Mouse (Mus musculus) spleen, adult 12 weeks (tissue): ENCODE measurements around the gene Dph1.
"Not testable (repeated sequence)": the region's sequence is repeated elsewhere in the genome, so short reads cannot be mapped to it uniquely, and the experiment has no call there.

ENCODE experiments used
- DNase-seq: peaks from one replicate; pipeline ENCODE4 v3.0.0; 2022; ENCODE audit warnings: low spot score

The Dph1 gene

DNA sequence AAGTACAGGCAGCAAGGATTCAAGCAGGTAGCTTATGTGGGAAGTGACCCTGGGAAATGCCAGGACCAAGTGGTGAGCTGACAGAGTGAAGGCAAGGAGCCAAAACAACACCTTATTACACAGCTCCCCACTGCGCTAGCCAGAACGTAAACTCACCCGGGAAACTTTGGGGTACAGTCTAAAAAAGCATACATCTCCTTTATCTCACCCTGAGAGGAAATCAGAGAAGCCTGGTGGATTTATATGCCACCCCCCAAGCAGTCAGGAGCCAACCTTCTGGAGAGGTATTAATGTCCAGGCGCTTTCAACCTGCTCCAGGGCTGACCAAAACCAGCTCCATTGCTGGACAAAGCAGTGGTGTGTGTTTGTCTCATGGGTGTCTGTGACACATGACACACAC is 12.9 kb upstream of the Dph1 start:
- no peak for DNase-seq

DNA sequence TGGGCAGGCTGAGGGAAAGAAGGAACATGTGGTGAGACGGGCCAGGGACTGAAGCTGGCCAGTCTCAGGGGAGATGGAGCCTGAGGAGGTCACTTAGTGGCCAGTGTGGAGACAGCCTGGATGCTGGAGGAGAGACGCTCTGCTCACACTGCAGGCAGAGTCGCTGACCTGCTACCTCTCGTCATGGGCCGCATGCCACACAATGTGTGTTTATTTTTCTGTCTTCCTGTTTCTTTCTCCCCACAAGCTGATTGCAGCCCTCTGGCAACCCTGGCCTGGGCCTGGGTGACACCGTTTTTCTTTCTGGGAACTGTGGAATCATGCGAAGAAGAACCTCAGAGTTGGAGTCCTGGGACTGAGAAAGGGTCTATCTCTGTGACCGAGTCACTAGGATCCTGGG is 10.7 kb upstream of the Dph1 start:
- no peak for DNase-seq

DNA sequence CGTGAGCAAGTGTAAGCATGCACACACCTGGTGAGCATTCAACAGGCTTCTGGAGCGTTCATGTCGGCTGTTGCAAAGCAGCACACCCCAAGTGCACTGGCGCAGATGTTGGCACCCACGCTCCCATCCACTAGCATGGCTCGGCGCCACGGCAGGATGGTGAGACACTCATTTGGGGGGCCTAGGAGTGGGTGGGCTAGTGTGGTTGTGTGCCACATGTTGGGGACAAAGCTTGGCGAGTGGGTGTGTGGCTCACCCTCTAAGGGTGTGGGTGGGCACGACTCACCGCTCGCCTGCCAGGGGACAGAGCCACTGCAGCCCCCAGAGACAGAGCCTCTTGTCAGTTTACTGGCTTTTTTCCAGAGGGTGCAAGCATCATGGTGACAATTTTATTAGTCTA is 9.9 kb upstream of the Dph1 start:
- DNase-seq = no peak

DNA sequence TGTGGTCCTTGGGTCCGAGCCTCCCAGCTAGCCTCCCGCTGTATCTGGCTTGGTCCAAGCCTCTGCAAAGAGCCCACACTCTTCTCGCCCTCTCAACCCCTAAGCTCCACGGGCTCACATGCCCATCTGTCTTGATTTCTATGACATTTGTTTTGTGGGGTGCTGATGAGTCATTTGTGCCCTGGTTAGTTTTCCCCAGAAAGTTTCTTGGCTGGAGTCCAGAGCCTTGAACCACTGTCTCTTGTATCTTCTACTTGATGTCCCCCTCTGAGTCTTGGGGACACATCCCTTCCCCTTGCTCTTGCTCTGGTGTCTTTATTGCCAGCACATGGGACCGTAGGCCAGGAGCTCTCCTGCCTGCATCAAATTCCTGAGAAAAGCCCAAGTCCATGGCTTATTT is 8.9 kb upstream of the Dph1 start:
- no peak for DNase-seq

DNA sequence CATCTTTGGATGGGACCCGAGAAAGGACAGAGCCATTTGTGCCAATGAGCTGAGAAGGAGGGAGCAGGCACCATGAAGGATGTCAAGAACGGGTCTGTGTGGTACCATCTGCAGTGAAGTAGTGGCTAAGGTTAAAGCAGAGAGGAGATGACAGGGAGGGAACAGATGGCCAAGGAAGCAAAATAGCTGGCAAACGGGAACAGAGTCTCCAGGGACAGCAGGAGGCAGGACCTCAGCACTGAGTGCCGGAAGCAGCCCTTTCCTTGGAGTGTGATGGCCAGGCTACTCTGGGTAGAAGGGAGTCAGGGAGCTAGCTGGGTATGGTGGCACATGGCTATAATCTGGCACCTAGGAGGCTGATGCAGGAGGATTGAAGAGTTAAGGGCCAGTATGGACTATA is 7.8 kb upstream of the Dph1 start:
- no peak for DNase-seq

DNA sequence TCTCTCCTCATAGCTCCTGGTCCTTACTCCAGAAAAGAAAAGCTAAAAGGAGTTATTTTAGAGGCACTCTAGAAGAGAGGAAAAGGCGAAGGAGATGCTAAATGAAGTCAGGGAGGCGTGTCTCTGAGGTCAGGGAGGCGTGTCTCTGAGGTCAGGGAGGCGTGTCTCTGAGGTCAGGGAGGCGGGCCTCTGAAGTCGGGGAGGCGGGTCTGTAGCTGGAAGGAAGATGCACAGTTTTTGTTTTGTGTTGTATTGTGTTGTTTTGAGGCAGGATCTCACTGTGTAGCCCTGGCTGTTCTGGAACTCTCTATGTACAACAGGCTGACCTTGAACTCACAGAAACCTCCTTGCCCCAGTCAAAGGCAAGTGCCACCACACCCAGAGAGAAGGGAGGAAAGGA is 6.9 kb upstream of the Dph1 start:
- no peak for DNase-seq

DNA sequence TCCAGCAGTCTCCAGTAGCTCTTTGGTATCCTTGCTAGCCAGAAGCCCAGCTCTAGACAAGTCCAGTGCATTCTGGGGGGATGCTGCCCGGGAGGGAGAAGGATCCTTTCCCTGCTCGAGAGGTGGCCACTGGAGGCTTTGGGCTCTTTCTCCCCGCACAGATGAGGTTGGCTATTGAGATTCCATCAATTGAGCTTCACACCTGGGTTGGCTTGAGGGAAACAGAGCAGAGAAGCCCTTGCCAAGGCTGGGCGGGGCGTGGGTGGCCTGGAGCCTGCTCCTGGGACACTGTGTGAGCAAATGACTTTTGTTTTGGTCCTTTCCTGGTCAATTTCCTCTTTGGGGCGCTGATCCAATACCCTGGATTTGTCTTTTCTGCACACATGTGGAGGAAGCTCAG is 5.1 kb upstream of the Dph1 start:
- DNase-seq = no peak

DNA sequence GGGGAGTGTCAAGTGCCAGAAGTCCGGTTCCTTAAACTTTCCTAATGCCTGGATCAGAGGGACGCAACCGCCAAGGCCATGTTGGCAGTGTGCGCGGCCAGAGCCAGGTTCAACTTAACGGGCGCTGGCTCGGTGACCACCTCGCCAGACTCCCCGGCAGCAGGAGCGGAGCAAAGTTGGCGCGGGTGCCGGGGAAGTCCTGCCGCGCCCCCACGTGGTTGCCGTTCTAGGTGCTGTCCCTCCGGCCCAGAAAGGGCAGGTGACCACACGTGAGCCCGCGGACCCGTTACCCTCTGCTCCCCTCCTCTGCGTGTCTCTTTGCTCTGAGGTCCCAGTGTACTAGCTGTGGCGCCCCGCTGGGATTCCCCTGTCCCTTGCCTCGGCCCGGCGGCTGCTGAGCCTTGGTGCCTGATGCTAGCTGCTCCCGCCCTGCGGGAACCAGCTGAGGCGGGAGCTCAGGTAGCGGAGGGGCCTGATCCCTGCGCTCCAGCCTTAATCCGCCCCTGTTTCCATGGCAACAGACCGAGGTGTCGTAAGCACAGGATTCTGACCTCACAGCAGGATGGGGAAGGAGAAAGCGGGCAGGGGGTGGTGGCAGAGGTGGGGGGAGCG is 3.9 kb upstream of the Dph1 start:
- no peak for DNase-seq

DNA sequence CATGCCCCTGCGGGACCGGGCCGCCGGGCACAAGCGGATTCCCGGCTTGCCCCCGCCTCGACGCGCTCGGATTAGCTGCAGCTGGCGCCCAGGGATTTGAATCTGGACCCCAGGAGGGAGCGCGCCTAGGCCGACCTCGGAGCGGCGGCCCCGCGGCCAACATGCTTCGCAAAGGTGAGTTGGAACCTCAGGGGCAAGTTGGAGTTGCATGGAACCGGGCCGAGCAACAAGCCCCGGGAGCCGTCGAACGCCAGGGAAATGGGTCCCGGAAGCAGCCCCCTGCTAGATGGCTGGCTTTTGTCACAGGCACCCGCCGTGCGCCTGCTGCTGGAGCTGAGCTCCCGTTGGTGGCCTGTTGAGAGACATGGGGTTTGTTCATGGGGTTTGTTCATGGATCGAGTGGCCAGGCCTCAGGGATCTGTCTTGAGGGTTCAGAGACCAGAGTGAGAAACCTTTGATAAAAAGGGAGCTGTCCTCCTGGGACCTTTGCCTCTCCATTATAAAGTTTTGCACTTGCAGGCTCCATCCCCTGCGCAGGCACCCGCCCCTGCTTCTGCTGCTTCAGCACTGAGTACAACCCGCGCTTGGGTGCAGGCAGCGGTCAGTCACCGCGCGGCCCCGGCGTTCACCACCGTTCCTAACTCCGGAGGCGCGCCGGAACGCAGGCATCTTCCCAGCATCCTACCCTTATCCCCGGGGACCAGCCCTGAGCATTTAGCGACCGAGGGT is 3.2 kb upstream of the Dph1 start:
- no peak for DNase-seq

DNA sequence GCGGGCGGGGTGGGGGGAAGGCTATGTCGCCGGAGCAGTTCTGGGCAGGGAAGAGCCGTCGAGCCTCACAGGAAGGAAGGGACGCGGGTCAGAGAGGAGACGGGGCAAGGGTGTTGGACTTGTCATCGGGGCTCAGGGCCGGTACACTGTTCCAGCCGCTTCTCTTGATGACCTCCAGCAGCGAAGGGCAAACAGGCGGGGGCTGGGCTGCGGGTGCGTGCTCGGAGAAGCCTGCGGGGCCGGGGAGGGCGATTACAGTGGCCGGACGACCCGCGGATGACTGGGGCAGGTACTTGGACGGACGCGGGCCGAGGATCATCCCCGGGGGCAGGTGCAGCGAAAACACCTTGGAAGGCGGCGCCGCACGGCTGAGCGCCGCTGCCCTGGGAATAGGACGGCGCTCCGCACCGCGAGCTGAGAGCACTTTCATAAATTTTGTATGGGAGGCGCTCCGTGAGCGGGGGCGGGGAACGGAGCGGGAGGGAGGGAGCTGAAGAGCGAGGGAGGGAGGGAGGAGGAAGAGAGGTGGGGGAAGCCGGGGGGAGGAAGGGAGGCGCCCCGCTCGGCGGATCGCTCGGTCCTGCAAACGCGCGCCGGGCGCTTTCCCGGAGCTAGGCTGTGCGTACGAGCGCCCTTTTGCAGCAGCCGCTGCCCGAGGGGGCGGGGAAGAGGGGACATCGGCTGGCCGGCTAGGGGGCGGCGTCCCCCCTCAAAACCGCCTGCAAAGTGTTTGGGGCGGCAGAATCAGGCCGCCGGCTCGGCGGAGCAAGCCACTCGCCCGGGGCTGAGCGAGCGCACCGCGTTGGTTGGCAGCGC is 2.4 kb upstream of the Dph1 start, which contains the start of gene Rtn4rl1:
Gene Rtn4rl1, plus strand, starts transcription at position 528 of the 816 bp plus-strand sequence.
- DNase-seq = no peak

DNA sequence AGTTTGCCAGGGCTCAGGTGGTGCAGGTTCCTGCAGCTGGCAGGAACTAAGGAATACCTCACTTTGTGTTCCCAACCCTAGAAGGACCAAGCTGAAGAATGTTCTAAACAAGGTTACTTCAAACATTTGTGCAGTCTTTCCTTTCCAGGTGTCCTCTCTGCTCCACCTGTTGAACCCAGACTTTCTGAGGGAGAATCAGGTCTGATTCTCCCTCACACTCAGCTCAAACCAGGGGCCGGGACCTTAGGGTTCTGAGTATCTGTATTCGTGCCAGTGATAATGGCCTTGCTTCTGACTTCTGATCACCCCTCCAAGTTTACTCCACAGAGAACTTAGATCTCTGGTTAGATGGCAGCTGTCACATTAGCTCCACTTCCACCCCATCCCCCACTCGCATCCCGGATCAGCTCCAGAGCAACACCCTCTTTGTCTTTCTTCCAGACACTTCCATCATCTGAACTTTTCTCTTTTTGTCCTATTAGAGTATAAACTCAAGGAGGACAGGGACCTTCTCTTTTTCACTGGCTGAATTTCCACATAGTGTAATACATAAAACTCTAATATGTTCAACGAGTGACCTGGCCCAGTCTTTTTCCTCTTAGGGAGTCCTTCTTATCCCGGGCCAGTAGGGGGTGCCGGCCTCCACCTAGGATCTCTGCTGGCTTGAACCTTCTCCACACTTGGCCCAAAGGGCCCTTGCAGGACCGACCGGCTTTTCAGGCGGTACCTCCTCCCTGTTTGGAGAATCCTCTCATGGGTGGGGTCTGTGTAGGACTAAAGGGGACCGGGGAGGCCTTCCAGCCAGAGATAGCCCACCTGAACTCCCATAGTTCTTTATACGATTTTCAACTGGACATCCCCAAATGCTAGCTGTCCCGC is 1.5 kb upstream of the Dph1 start:
- DNase-seq = no peak

DNA sequence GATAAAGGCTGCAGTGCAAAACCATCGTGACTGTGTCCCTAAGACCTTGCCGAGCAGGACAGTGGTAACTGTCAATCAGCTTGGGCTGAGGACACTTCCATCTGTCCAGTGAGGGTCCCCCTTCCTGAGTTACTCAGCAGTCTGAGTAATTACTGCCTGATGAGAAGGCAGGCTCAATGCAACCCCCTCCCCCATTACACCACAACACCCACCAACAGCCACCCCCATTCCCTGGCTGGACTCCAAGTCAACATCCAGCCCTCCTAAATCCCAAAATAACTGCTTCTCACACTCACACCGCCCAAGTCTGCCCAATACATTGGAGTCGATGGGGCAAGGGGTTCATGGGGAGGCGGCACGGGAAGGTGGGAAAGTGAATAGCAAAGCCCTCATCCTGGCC is 800 bp upstream of the Dph1 start:
- DNase-seq = no peak

DNA sequence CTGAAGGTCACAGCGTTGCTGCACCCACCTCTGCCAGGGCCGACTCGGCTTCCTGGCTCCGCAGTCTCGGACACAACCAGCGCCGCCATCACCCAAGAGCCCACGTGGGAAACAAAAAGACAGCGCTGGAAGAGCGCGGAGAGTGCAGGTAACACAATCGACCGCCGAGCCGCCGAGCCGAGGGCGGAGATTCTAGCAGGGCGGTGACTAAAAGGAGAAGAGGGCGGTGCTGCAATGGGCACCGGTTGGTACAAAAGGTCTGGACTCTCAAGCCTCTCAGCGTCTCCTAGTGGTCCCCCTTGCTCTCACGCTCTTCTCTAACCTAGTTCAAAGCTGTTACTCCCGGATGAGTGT is 693 bp downstream of the Dph1 start:
- peak; percentile 70 for DNase-seq

DNA sequence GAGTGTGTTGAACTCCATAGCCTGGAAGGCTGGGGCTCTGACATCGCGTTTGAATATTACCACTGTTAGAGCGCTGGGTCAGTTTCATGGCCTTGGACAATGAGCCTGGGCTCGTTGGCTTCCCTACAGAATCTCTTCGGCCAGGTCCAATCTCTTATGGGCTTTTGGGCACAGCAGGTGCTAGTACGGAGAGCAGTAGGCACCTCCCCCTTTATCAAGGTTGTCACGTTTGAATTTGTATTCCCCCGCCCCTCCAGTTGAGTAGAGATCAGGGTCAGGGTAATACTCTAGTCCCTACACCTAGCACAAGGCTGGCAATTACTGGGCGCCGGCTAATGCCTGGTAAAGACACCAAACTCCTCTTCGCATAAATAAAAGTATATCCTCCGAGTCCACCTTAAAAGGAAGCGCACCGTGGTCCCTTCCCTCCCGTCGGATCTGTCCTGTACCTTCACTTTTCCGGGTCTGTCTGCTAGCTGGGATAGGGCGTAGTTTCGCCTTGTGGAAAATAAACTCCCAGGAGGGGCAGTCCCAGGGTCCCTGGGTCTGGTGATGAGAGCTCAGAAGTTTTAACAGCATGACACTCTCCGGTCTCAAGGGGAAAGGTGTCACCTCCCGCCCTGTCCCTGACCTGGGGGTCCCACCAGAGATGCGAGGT is 1.2 kb downstream of the Dph1 start:
- no peak for DNase-seq

DNA sequence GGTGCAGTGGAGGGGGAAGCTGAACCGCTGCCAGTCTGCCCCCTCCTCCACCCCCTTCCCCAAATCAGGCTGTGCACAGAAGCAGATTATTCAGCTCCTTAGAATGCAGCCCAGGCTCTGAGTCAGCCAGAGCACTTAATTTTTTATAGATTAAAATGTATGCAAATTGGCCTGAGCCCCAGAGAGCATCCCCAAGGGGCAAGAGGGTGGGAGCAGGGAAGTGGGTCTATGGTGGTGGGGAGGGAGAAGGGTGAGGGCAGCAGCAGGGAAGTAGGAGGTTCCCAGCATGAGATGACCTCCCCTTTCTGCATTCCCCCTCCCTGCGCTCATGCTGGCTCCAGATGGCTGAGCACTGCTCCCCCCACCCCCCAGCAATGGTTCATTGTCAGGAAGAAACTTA is 6.1 kb downstream of the Dph1 start:
- DNase-seq = no peak

DNA sequence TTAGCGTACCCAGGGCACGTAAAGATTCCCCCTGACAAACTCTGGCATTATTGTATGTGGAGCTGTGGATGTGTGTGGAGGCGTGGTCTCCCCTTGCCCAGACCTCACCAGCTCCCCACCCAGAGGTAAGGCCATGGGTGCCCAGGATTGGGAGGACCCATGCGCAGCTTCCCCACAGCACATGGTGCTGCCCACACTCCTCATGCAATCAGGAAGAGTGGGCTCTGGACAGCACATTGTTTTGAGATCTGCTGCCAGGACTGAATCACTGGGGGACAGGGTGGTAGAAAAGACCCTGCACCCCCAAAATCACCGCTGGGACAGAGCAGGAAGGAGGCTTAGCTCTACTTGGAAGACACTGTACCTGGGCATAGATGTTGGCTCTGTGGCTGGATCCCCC is 6.5 kb downstream of the Dph1 start:
- no peak for DNase-seq

DNA sequence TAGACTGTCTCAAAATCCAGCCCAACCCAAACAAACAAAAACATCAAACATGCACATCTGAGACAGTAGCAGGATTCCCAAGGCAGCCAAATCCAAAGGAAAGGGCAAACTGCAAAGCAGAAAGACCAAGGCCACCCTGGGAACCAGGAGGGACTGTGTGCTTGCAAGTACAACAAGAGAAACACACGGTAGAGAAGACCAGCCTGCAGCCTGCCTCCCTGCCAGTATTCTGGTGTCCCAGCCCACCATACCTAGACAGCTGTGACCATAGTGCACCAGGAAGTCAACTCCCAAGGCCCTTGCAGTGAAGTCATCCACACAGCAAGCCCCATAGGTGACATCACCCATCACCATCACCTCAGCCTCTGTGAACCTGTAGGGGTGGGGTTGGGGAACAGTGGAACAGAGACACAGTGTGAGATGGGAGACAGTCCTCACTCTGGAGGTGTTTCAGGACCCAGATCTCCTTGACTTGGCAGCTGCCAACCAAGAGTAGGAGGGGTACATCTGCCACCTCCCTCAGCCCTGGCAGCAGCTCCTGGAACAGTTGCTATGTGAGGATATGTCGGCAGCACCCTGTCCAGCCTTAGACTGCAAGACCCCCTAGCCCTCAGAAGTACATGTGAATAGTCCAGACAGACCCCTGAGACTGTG is 7.0 kb downstream of the Dph1 start:
- DNase-seq = no peak

DNA sequence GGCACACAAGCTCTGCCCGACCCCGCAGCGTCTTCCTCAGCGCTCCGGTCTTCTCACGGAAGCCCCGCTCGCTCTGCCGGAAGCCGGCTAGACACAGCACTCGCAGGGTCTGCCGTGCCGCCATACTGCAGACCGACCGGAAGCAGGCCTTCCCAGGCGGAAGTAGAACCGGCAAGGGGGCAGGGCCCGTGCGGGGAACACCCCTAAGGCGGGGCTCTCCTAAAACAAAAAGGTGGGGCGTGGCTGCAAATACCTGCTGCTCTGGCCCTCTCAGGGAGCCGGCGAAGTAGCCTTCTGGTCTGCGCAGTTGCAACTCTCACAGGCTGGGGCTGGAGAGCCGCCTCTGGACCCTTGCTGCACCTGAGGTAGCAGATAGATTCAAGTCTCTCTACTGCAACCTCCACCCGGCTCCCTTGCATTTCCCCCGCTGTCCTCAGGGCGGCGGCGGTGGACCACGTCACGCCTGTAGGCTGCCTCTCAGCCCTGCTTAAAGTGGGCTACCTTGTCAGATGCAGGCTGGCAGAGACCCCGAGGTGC is 12.3 kb downstream of the Dph1 start, which contains the start of gene Ovca2:
Gene Ovca2, minus strand, starts transcription at position 164 of the 537 bp plus-strand sequence.
- DNase-seq = peak; percentile 85

DNA sequence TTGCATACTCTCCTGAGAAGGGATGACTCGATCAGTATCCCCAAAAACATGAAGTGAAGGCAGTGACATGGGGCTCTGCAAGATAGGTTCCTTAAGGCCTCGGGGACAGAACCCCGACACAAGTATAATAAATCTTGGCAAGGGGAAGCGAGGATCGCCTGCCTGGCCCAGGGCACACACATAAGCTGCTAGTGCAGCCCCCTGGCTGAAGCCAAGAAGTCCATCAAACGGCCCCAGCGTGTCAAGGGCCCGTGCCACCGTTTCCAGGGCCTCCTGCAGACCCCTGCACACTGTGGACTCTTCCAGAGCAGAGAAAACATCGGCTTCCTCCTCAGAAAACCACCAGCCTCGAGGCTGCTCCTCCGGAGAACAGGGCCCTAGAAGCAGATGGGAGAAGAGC is 13.0 kb downstream of the Dph1 start:
- DNase-seq = no peak

DNA sequence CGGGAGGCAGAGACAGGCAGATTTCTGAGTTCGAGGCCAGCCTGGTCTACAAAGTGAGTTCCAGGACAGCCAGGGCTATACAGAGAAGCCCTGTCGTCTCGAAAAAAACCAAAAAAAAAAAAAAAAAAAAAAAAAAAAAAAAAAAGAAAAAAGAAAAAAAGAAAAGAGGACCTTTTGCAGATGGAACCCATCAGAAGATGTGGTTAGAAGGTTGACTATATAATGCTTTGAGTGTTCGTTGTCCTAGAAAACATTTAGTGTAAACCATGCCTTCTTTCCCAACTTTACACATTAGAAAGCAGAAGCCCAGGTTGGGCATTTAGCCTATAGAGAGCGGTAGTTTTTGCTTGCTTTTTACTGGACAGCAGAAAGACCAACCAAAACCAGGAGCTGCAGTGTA is 16.5 kb downstream of the Dph1 start:
- not testable (repeated sequence) for DNase-seq

DNA sequence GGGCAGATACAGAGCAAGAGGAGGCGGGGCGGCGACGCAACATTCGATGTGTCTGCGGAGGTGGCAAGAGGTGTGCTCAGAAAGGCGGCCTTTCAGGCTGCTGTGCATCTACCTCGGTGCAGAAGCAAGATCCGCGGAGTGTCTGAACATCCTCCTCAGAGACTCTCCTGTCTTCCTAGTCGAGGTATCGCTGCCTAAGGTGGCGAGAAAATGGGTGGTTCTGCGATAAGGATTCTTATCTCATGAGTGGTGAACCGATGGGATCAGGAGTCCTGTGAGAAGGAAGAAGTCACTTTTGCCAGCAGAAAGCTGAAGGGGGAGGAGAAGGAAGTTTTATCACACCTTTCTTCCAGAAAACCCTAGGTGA is 17.3 kb downstream of the Dph1 start:
- DNase-seq = no peak
